Mouse (Mus musculus) myocyte (in vitro differentiated cells): Measurements from ENCODE around the gene Pak4.

ENCODE experiments used
- MAX ChIP-seq: IDR thresholded peaks from one replicate; pipeline ENCODE4 v1.6.1; 2011; ENCODE audit warnings: low read depth, mild to moderate bottlenecking, control low read depth
- POLR2A ChIP-seq: IDR thresholded peaks from one replicate; pipeline ENCODE4 v1.6.1; 2011; ENCODE audit warnings: low read depth, mild to moderate bottlenecking, control low read depth, moderate library complexity; ENCODE audit not compliant: insufficient read length

DNA sequence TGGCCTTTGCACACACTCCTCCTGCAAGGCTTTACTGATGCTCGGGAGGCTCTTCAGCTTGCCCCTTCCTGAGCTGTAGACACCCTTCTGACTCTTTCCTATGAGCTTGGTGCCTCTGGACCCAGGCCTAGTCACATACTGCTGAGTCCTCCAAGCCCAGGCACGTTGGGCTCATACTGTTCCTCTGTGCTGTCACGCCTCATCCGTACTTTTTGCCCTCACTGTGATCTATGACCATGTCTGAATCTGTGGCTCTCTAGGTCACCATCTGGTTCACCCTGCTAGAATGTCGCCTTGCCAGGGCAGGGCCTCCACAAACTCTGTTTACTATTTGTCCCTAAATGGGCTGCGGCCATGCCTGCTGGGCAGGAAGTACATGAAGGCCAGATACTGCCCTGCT lies 44.9 kb downstream of the Pak4 start:
- TF ChIP-seq POLR2A, result no peak
- TF ChIP-seq MAX, result no peak
